ENCODE assay signal across 1 mouse cellular context in the genomic region with DNA sequence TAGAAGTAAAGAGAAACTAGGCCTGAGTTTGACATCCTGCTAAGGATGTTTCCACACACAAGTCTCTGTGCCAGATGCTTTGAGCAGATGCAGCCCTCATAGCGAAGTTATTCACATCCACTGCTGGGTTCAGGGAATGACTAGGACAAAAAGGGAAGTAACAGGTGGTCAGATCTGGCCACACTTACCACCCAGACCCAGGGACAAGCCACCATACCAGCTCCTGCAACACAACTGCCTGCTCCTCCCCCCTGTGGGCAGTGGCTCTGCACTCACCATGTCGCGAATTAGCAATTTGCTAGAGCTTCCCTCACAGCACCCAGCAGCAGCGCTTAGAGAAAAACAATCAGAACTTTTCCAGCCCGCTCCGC.
TF ChIP-seq lines count a peak whose summit lies in the region.

No protein-coding gene starts in this region.

TF ChIP-seq in CH12.LX, 34 proteins besides CTCF, POLR2A, EP300 and RAD21:
- TF ChIP-seq MAX (IDR thresholded peaks at IDR 0.05; ENCODE audit: low read length) = 0 out of 2 replicates have a peak, but pooled peaks have one; percentile 3
